Mouse (Mus musculus) brain, adult 2 months (tissue): ENCODE measurements around the gene Eif4g3.
"Not testable (repeated sequence)": the region's sequence is repeated elsewhere in the genome, so short reads cannot be mapped to it uniquely, and the experiment has no call there.

ENCODE experiments used
- DNase-seq: peaks from one replicate; pipeline ENCODE4 v3.0.0; 2011; ENCODE audit warnings: low read depth, low spot score

The Eif4g3 gene

GRCm38 (mm10) chr4:137992890-137993289, at the start of gene Eif4g3:
TSS of gene Eif4g3 (plus strand) at chr4:137993022.
- no peak for DNase-seq

DNA sequence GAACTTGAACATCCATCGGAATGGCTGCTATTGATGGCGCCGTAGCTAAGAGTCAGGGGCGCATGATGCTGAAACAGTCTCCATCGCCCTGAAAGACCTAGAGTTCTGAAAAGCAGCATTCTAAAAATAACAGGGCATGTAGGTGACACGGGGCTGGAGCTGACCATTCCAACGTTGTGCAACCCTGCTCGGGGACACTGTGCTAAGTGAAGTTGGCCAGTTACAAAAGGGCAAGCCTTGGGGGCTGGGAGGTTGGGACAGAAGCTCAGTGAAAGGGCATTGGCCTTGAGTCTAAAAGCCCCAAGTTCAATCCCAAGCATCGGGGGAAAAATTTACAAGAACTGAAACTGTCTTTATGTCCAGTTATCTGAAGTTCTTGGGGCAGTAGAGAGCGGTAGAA, 49.3 kb upstream of the Eif4g3 start:
- no peak for DNase-seq

- DNase-seq = peak; percentile 54
These were observed 47.4 kb upstream of the Eif4g3 start for GRCm38 (mm10) chr4:137945376-137945775.

GRCm38 (mm10) chr4:137946419-137946818, 46.4 kb upstream of the Eif4g3 start:
- no peak for DNase-seq

DNA sequence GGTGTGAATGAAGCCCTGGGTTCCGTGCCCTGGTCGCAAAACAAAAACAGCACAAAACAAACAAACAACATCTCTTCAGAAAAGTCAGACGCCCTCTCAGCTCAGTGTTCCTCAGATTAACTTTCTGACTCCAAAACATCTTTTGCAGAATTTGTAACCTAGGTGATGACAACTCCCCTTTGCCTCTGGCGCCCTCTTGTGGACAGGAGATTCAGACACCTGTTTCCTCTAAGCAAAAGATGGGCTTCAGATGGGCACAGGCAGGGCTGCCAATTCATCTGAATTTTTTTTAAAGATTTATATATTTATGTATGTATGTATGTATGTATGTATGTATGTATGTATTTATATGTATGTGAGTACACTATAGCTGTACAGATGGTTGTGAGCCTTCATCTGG, 40.0 kb upstream of the Eif4g3 start:
- DNase-seq = peak; percentile 90

- DNase-seq = peak; percentile 43
These were observed 38.6 kb upstream of the Eif4g3 start for GRCm38 (mm10) chr4:137954184-137954583.

DNA sequence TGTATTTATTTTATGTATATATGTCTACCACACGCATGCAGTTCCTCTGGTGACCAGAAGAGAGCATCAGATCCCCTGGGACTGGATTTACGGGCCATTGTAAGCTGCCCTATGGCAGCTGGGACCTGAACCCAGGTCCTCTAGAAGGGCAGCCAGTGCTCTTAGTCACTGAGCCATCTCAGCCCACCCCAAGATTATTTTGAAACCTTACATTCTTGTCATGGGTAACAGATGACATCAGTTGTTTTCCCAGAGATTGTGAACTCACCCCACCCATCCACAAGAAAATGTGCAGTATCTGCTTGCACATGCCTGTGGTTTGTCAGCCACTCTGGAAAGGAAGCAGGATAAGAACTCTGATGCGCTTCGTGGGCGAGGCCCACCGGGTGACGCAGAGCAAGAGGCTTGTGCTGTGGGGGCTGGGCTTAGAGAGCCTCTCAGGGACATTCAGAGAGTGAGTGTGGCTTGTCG, 37.9 kb upstream of the Eif4g3 start:
- DNase-seq = peak; percentile 61

- no peak for DNase-seq
These were observed 36.6 kb upstream of the Eif4g3 start for GRCm38 (mm10) chr4:137956260-137956659.

DNA sequence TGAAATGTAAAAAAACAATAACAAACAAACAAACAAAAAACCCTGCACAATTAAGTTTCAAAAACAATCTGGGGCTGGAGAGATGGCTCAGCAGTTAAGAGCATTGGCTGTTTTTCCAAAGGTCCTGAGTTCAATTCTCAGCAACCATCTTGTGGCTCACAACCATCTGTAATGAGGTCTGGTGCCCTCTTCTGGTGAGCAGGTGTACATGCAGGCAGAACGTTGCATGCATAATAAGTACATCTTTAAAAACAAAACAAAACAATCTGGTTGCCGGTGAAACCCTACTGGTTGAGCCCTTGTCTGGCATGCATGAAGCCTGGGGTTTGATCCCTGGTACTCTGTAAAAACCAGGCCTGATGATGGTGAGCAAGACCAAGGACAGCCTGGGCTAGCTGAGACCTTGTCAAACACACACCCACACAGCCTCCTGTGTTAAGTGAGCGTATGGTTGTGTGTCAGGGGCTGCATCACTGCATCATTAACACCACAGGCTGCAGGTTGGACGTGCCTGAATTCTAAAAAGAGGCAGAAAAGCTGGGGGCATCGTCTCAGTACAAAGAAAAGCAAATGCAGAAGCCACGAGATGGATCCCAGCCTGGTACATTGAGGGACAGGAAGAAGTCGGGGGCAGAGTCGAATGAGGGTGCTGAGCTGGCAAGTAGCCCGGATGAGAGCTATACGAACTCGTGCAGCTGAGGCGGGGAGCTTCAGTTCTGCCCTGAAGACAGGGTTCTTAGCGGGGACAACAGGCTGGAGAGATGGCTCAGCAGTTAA, 32.7 kb upstream of the Eif4g3 start:
- peak; percentile 82 for DNase-seq

DNA sequence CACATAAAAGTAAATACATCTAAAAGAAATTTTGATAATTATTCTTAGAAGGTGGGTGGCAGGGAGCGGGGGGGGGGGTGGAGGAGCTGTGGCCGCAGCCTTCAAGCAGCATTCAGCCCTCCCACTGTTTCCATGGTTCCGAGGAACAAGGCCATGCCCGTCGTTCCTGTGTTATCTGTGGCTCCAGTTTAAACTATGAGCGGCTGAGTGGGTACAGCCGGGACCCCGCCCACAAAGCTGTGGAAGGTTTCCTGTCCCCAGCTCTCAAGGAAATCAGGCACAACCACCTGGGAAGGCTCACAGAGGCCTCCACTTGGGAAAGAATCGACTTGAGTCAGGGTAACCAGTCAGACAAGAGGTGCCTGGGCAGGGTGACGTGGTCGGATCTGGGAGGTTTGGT, 32.1 kb upstream of the Eif4g3 start:
- peak; percentile 36 for DNase-seq

- DNase-seq = no peak
These were observed 30.0 kb upstream of the Eif4g3 start for GRCm38 (mm10) chr4:137962643-137963350.

DNA sequence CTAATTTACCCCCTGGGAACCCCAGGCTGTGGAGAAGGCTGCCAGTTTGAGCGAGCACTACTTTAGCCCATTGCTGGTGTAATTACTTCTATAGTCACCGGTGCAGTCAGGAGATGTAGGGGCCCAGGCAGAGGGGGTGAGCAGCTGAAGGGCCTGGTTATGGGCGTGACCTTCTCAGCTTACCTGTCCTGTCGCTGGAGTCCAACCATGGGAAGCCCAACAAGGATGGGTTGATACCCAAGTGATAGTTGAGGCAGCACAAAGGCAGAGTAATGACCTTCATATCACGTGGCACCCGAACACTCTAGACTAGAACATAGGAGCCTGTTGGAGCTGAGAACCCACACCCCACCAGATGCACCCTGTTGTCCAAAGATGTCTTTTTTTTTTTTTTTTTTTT, 29.4 kb upstream of the Eif4g3 start:
- no peak for DNase-seq

DNA sequence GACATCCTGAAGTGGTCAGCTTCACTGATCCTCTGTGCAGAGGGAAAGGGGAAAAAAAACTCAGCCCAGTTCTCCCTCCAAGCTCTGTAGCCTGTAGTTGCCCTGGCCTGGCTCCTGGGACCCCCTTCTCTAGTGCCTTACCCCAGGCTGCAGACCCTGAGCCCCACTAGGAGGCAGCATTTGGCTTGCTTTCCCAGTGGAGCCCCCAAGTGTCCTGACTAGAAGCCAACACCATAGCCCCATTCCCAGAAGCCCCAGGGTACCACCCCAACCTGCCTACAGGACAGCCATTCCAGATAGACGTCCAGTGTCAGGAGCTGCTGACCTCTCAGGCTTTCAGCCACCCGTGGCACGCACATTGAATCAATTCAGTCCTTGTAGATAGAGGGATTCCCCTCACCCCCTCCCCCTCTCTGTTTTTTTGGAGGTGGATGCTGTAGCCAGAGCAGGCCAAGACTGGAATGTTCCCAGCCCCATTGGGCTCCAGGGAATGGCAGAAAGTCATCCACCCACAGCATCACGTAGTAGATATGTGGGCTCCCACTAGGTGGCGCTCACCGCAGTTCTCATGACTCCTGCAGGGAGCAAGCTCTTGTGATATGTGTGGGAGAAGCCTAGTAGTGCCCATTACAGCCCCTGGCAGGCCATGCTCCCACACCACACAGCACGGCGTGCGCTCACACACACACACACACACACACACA, 28.8 kb upstream of the Eif4g3 start:
- peak; percentile 94 for DNase-seq

DNA sequence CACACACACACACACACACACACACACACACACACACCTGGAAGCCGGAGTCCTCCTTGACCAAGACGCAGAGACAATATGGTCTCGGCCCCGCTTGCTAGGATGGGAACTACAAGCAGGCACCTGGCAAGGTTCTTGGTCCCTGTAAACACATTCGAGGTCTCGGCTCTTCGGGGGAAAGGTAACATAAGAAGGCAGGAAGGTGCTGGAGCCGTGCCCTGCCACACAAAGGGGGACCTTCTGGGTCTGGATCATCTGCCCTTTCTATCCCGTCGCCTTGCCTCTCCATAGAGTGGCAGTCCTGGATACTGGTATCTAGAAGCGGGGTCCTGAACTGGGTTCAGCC, 28.3 kb upstream of the Eif4g3 start:
- no peak for DNase-seq

GRCm38 (mm10) chr4:137968203-137968602, 24.6 kb upstream of the Eif4g3 start:
- DNase-seq = peak; percentile 92

DNA sequence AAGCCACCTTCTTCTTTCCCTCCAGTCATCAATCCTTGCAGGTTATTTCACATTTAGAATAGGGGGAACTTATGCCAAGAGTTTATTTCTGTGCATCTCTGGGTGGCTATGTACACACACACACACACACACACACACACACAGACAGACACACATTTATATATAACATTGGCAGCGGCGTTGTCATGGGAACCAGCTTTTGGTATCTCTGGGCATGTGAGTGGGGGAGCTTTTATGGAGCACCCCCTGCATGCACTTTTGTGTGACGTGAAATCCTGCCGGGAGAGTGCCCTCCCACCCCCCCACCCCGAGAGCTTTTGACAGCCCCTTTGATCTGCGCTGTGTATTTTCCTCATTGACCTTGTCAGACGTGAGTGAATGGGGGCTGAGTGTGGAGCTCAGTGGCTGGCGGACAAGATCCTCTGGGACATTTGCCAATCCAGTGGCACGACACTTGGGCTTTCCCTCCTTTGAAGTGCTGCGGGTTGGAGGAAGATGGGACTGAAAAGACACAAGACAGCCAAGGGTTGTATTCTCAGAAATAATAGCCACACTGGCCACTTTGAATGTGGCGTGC, 22.1 kb upstream of the Eif4g3 start:
- DNase-seq = not testable (repeated sequence)

- DNase-seq = not testable (repeated sequence)
These were observed 17.9 kb upstream of the Eif4g3 start for GRCm38 (mm10) chr4:137974856-137975432.

DNA sequence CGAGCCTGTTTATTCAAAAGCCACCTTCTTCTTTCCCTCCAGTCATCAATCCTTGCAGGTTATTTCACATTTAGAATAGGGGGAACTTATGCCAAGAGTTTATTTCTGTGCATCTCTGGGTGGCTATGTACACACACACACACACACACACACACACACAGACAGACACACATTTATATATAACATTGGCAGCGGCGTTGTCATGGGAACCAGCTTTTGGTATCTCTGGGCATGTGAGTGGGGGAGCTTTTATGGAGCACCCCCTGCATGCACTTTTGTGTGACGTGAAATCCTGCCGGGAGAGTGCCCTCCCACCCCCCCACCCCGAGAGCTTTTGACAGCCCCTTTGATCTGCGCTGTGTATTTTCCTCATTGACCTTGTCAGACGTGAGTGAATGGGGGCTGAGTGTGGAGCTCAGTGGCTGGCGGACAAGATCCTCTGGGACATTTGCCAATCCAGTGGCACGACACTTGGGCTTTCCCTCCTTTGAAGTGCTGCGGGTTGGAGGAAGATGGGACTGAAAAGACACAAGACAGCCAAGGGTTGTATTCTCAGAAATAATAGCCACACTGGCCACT, 13.7 kb upstream of the Eif4g3 start:
- DNase-seq = not testable (repeated sequence)

DNA sequence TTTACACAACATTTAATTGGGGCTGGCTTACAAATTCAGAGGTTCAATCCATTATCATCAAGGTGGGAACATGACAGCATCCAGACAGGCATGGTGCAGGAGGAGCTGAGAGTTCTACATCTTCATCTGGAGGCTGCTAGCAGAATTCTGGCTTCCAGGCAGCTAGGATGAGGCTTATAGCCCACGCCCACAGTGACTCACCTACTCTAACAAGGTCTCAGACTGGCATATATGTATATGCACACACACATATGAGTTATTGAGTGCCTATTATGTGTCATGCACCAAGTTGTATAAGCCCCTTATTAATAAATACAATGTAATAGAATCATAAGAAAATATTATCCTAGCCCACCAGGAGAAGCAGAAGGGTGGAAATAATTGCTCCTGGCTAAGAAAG, 10.0 kb upstream of the Eif4g3 start:
- peak; percentile 48 for DNase-seq

GRCm38 (mm10) chr4:137984212-137984611, 8.6 kb upstream of the Eif4g3 start:
- DNase-seq = peak; percentile 35

GRCm38 (mm10) chr4:137984746-137985145, 8.1 kb upstream of the Eif4g3 start:
- no peak for DNase-seq
